Mouse (Mus musculus) MEL (cell line): Measurements from ENCODE around the gene Hbp1. TPM values are rescaled to one million over a fixed set of nuclear protein-coding genes. Genes with fewer than 3 reads are reported as not detected.
A peak's percentile ranks its signal among the peaks of the same experiment; 100 is the strongest.

Experiments used
- DNase-seq: peaks from one replicate; pipeline ENCODE4 v3.0.0; 2011; ENCODE audit warnings: low read depth, low spot score
- H3K27ac ChIP-seq: 2 replicates; pipeline ENCODE4 v1.5.1; 2012; ENCODE audit warnings: low read depth, mild to moderate bottlenecking, control low read depth, low read length, moderate library complexity; ENCODE audit not compliant: control insufficient read depth
- H3K27me3 ChIP-seq, 2 experiments: fragments of 150-350 bp in 1 of 2; sonication (generic) in 1 of 2; 2 replicates each; pipeline ENCODE4 v1.6.1; 2012; ENCODE audit warnings: low read length in 2 of 2, mild to moderate bottlenecking in 2 of 2, improper control_type of control experiment in 1 of 2, moderate library complexity in 1 of 2; ENCODE audit not compliant: insufficient read depth in 2 of 2, control insufficient read depth in 1 of 2
- H3K36me3 ChIP-seq, 2 experiments: 2 replicates each; pipeline ENCODE4 v1.6.1; 2012 to 2014; ENCODE audit warnings: low read length in 2 of 2, improper control_type of control experiment in 1 of 2, inconsistent platforms in 1 of 2, mild to moderate bottlenecking in 1 of 2; ENCODE audit not compliant: insufficient read depth in 2 of 2, control insufficient read depth in 1 of 2
- H3K4me1 ChIP-seq, 2 experiments: fragments of 150-350 bp in 1 of 2; sonication (generic) in 1 of 2; 2 replicates each; pipeline ENCODE4 v1.6.1; 2012; ENCODE audit warnings: low read length in 2 of 2, improper control_type of control experiment in 1 of 2, mild to moderate bottlenecking in 1 of 2; ENCODE audit not compliant: insufficient read depth in 2 of 2, control insufficient read depth in 1 of 2
- H3K4me3 ChIP-seq, 2 experiments: fragments of 150-350 bp in 1 of 2; sonication (generic) in 1 of 2; 2 replicates each; pipeline ENCODE4 v1.5.1; 2012; ENCODE audit warnings: low read depth in 2 of 2, low read length in 2 of 2, mild to moderate bottlenecking in 2 of 2, moderate library complexity in 2 of 2, control low read depth in 1 of 2, improper control_type of control experiment in 1 of 2; ENCODE audit not compliant: control insufficient read depth in 1 of 2, insufficient read depth in 1 of 2
- H3K79me2 ChIP-seq: 2 replicates; pipeline ENCODE4 v1.6.1; 2012; ENCODE audit warnings: mild to moderate bottlenecking, low read length, moderate library complexity; ENCODE audit not compliant: control insufficient read depth, poor library complexity, insufficient read depth
- H3K9ac ChIP-seq: 2 replicates; pipeline ENCODE4 v1.6.1; 2012; ENCODE audit warnings: low read depth, mild to moderate bottlenecking, control low read depth, low read length, moderate library complexity; ENCODE audit not compliant: control insufficient read depth, poor library complexity, severe bottlenecking
- H3K9me3 ChIP-seq: fragments of 150-350 bp; sonication (generic); replicated peaks from 2 replicates; pipeline ENCODE4 v1.6.1; 2012; ENCODE audit warnings: mild to moderate bottlenecking, low read length, improper control_type of control experiment, moderate library complexity; ENCODE audit not compliant: insufficient read depth
- BHLHE40 ChIP-seq: IDR thresholded peaks from 2 replicates; pipeline ENCODE4 v1.6.1; 2012; ENCODE audit warnings: low read depth, mild to moderate bottlenecking, inconsistent platforms, low read length, improper control_type of control experiment, borderline replicate concordance
- CHD1 ChIP-seq: IDR thresholded peaks from 2 replicates; pipeline ENCODE4 v1.6.1; 2012; ENCODE audit warnings: low read depth, mild to moderate bottlenecking, inconsistent platforms, low read length, improper control_type of control experiment
- CHD2 ChIP-seq: IDR thresholded peaks from 2 replicates; pipeline ENCODE4 v1.6.1; 2011; ENCODE audit warnings: low read length, improper control_type of control experiment
- ELF1 ChIP-seq: IDR thresholded peaks from 2 replicates; pipeline ENCODE4 v1.6.1; 2014; ENCODE audit warnings: low read depth, mild to moderate bottlenecking, inconsistent platforms, low read length, improper control_type of control experiment, moderate library complexity
- EP300 ChIP-seq, 2 experiments: IDR thresholded peaks; 2 replicates each; pipeline ENCODE4 v1.6.1; 2011; ENCODE audit warnings: improper control_type of control experiment in 2 of 2, low read length in 2 of 2, low read depth in 1 of 2, mild to moderate bottlenecking in 1 of 2
- ETS1 ChIP-seq: IDR thresholded peaks from 2 replicates; pipeline ENCODE4 v1.6.1; 2012; ENCODE audit warnings: low read depth, mild to moderate bottlenecking, inconsistent platforms, low read length, improper control_type of control experiment, moderate library complexity
- GABPA ChIP-seq: IDR thresholded peaks from 2 replicates; pipeline ENCODE4 v1.6.1; 2012; ENCODE audit warnings: low read depth, mild to moderate bottlenecking, inconsistent platforms, low read length, improper control_type of control experiment, moderate library complexity
- GATA1 ChIP-seq: IDR thresholded peaks from 2 replicates; pipeline ENCODE4 v1.6.1; 2011; ENCODE audit warnings: low read depth, low read length, improper control_type of control experiment
- HCFC1 ChIP-seq: IDR thresholded peaks from 2 replicates; pipeline ENCODE4 v1.6.1; 2012; ENCODE audit warnings: low read depth, mild to moderate bottlenecking, inconsistent platforms, low read length, improper control_type of control experiment, moderate library complexity
- MAX ChIP-seq: IDR thresholded peaks from 2 replicates; pipeline ENCODE4 v1.6.1; 2011; ENCODE audit warnings: low read length, improper control_type of control experiment
- MYB ChIP-seq: IDR thresholded peaks from 2 replicates; pipeline ENCODE4 v1.6.1; 2011; ENCODE audit warnings: mild to moderate bottlenecking, low read depth, low read length, improper control_type of control experiment
- NELFE ChIP-seq: IDR thresholded peaks from 2 replicates; pipeline ENCODE4 v1.6.1; 2011; ENCODE audit warnings: low read depth, low read length, improper control_type of control experiment
- RCOR1 ChIP-seq: IDR thresholded peaks from 2 replicates; pipeline ENCODE4 v1.6.1; 2012; ENCODE audit warnings: low read depth, mild to moderate bottlenecking, inconsistent platforms, low read length, improper control_type of control experiment
- SIN3A ChIP-seq: IDR thresholded peaks from 2 replicates; pipeline ENCODE4 v1.6.1; 2012; ENCODE audit warnings: low read length, improper control_type of control experiment, inconsistent platforms
- SMC3 ChIP-seq: IDR thresholded peaks from 2 replicates; pipeline ENCODE4 v1.6.1; 2011; ENCODE audit warnings: low read depth, low read length, improper control_type of control experiment
- TAL1 ChIP-seq: IDR thresholded peaks from 2 replicates; pipeline ENCODE4 v1.6.1; 2012; ENCODE audit warnings: mild to moderate bottlenecking, inconsistent platforms, low read length, moderate library complexity, mixed read lengths
- TBP ChIP-seq: IDR thresholded peaks from 2 replicates; pipeline ENCODE4 v1.8.0; 2011; ENCODE audit warnings: low read depth, low read length, improper control_type of control experiment
- TCF12 ChIP-seq: IDR thresholded peaks from 2 replicates; pipeline ENCODE4 v1.6.1; 2014; ENCODE audit warnings: low read depth, mild to moderate bottlenecking, inconsistent platforms, low read length, improper control_type of control experiment, moderate library complexity
- USF2 ChIP-seq, 2 experiments: IDR thresholded peaks; 2 replicates each; pipeline ENCODE4 v1.6.1; 2011 to 2012; ENCODE audit warnings: improper control_type of control experiment in 2 of 2, low read length in 2 of 2, borderline replicate concordance in 1 of 2, inconsistent platforms in 1 of 2, low read depth in 1 of 2, mild to moderate bottlenecking in 1 of 2; ENCODE audit not compliant: insufficient read depth in 1 of 2
- ZNF384 ChIP-seq: IDR thresholded peaks from 2 replicates; pipeline ENCODE4 v1.6.1; 2012; ENCODE audit warnings: low read depth, mild to moderate bottlenecking, inconsistent platforms, low read length, improper control_type of control experiment
- polyA plus RNA-seq, 2 experiments: library from polyadenylated mRNA; stranded (reverse) in 1 of 2; unstranded in 1 of 2; fragments of >175 nt in 1 of 2; fragments of >200 nt in 1 of 2; gene quantifications; 2 replicates each; pipeline versions ENCODE4 v1.2.1 to v1.2.4; 2012; ENCODE audit warnings: low replicate concordance in 2 of 2, low read depth in 1 of 2; ENCODE audit not compliant: insufficient read length in 2 of 2, insufficient read depth in 1 of 2, missing spikeins in 1 of 2
- total RNA-seq: library from RNA; depleted of rRNA; stranded (reverse); fragments of 300-350 nt; gene quantifications from 2 replicates; pipeline ENCODE4 v1.2.3, GENCODE M21; 2012

Hbp1 gene
- total and polyA plus RNA-seq, 3 experiments = 4.3 to 8.8 TPM; not detected in 1

DNA sequence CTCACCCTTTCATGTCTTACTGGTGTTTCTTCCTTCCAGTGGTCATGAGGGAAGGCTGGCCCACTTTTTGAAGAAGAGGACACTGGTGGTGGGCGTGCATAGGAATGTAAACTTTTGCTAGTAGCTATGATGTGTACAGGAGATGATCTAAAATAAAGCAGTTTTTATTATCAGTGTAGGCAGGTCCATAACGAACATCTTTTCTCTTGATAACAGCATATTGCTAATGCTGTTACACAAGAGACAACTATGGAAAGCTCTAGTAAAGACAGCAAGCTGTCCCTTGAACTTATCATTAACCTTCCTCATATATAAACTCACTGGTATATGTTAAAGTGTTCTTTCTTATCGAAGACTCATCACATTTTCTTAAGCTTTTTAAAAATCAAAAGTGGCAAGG lies 12.7 kb downstream of the Hbp1 start:
- TF ChIP-seq BHLHE40 (no peak), SMC3 (no peak), CHD1 (no peak), EP300 (IDR thresholded peaks at IDR 0.05; ENCODE audit: low read depth in 1 of 2, low read length in 2 of 2) (peak in 1 of 2 experiments; percentile 63; a peak in 1 of 4 replicates), HCFC1 (no peak), GATA1 (peak; percentile 33; the same call in 1 of the 2 replicates), MAX (no peak)
- peak; percentile 18 for DNase-seq
- peaks cover 3 to 5% of the 10 kb centered on the region in 2 experiments for H3K4me1 ChIP-seq
- no peak overlapping the region for H3K4me3 ChIP-seq
- peaks cover 13 to 18% of the 10 kb centered on the region in 2 experiments for H3K36me3 ChIP-seq
- H3K9ac ChIP-seq = no peak overlapping the region
- H3K9me3 ChIP-seq = no peaks in the 10 kb centered on the region
- H3K27ac ChIP-seq = no peak overlapping the region
- H3K79me2 ChIP-seq = no peaks in the 10 kb centered on the region
- no peaks in the 10 kb centered on the region for H3K27me3 ChIP-seq

DNA sequence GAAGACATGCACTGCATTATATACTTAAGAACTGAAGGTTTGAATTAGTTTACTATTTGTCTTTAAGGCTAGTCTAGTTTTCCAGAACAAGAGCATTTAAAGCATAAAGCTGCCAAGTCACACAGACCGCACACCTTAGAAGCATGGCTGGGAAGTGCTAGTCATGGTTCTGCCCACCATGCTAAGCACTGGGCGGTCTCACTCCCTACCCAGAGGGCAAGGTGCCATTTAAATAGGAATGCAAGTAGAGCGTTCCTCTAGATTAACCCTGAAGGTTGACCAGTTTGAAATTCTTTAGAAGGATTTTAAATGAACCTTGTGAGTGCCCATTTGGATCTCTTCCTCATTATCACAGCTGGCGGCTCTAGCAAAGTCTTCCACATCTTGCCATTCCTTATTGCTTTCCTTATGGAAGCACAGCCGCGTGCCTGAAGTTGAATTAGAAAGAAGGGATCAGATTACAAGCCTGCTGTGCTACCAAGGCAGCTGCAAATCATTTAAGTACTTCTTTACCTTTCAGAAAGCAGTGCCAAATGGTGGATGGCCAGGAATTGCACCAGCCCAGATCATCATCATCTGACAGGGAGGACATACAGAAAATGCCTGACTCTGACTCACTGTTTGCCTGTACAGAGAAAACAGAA lies 13.6 kb downstream of the Hbp1 start:
- Histone ChIP-seq H3K4me1 (peaks cover 3 to 5% of the 10 kb centered on the region in 2 experiments; a peak in 3 of 4 replicates), H3K9ac (no peak overlapping the region), H3K79me2 (no peaks in the 10 kb centered on the region), H3K27ac (no peak overlapping the region), H3K27me3 (no peaks in the 10 kb centered on the region)
- no peak for TF ChIP-seq NELFE
- TF ChIP-seq GABPA = no peak
- no peak for TF ChIP-seq CHD2
- no peak for TF ChIP-seq TCF12
- TF ChIP-seq MYB = no peak
- no peak for TF ChIP-seq TAL1
- TF ChIP-seq RCOR1 = no peak
- no peak for TF ChIP-seq MAX
- TF ChIP-seq USF2 (IDR thresholded peaks at IDR 0.05; ENCODE audit: borderline replicate concordance in 1 of 2, insufficient read depth in 1 of 2, low read depth in 1 of 2, low read length in 2 of 2) = no peak
- no peak for TF ChIP-seq SIN3A
- no peak for TF ChIP-seq ELF1
- TF ChIP-seq HCFC1 = no peak
- no peak for TF ChIP-seq TBP
- no peak for TF ChIP-seq CHD1
- TF ChIP-seq ZNF384 = no peak
- TF ChIP-seq ETS1 = no peak
- TF ChIP-seq, all 39 proteins: peak for 0
- Histone ChIP-seq H3K9me3 (no peaks in the 10 kb centered on the region), H3K4me3 (no peak overlapping the region), H3K36me3 (peaks cover 10 to 15% of the 10 kb centered on the region in 2 experiments)
- no peak for DNase-seq
